Mouse (Mus musculus) heart, embryonic 14.5 days (tissue): ENCODE results near the gene 1110008P14Rik. TPM values are rescaled to one million over a fixed set of nuclear protein-coding genes. Genes with fewer than 3 reads are reported as not detected.
A peak's percentile ranks its signal among the peaks of the same experiment; 100 is the strongest.
"Not testable (repeated sequence)": the region's sequence is repeated elsewhere in the genome, so short reads cannot be mapped to it uniquely, and the experiment has no call there.

Experiments
- ATAC-seq: fragments of 200-750 bp; cut with Nextera tagmentation; 2 replicates; pipeline ENCODE4 v1.8.0; 2017; ENCODE audit warnings: low read depth, moderate TSS enrichment; ENCODE audit not compliant: insufficient number of reproducible peaks, insufficient read depth, low FRiP score
- H3K27ac ChIP-seq, 2 experiments: fragments of 200-500 bp in 1 of 2; fragments of 300-500 bp in 1 of 2; sonication (generic) in 1 of 2; replicated peaks in 1 of 2; 2 replicates each; pipeline ENCODE4 v1.5.1; 2012 to 2014; ENCODE audit warnings: low read depth in 2 of 2, low read length in 2 of 2, control low read depth in 1 of 2, mild to moderate bottlenecking in 1 of 2, mixed read lengths in 1 of 2; ENCODE audit not compliant: control insufficient read depth in 1 of 2, insufficient read depth in 1 of 2
- H3K27me3 ChIP-seq: fragments of 300-500 bp; sonication (generic); 2 replicates; pipeline ENCODE4 v1.6.1; 2014; ENCODE audit warnings: mild to moderate bottlenecking, low read length, control low read depth; ENCODE audit not compliant: control insufficient read depth, insufficient read depth
- H3K36me3 ChIP-seq: fragments of 300-500 bp; sonication (generic); 2 replicates; pipeline ENCODE4 v1.6.1; 2014; ENCODE audit warnings: mild to moderate bottlenecking, control low read depth, low read length, mixed read lengths; ENCODE audit not compliant: control insufficient read depth, insufficient read depth
- H3K4me1 ChIP-seq, 2 experiments: fragments of 200-500 bp in 1 of 2; fragments of 300-500 bp in 1 of 2; sonication (generic) in 1 of 2; 2 replicates each; pipeline ENCODE4 v1.6.1; 2012 to 2014; ENCODE audit warnings: low read length in 2 of 2, control low read depth in 1 of 2, mixed read lengths in 1 of 2; ENCODE audit not compliant: control insufficient read depth in 2 of 2, insufficient read depth in 2 of 2
- H3K4me2 ChIP-seq: fragments of 300-500 bp; sonication (generic); 2 replicates; pipeline ENCODE4 v1.6.1; 2014; ENCODE audit warnings: mild to moderate bottlenecking, low read length
- H3K4me3 ChIP-seq, 2 experiments: fragments of 200-500 bp in 1 of 2; fragments of 300-500 bp in 1 of 2; sonication (generic) in 1 of 2; 2 replicates each; pipeline ENCODE4 v1.5.1; 2012 to 2014; ENCODE audit warnings: low read length in 2 of 2, mild to moderate bottlenecking in 2 of 2, control low read depth in 1 of 2, low read depth in 1 of 2, moderate library complexity in 1 of 2; ENCODE audit not compliant: control insufficient read depth in 1 of 2, insufficient read depth in 1 of 2
- H3K9ac ChIP-seq: fragments of 300-500 bp; sonication (generic); 2 replicates; pipeline ENCODE4 v1.6.1; 2014; ENCODE audit warnings: mild to moderate bottlenecking, low read length
- H3K9me3 ChIP-seq: fragments of 300-500 bp; sonication (generic); 2 replicates; pipeline ENCODE4 v1.6.1; 2016; ENCODE audit warnings: low read length, control low read depth; ENCODE audit not compliant: control insufficient read depth
- WGBS: fragments of 180-500 bp; shearing (Covaris S2); extraction: QIAGEN DNeasy Blood & Tissue Kit; methylation state at CpG from one replicate; pipeline ENCODE4 v1.1.7; 2014; 5-methylcytosine and 5-hydroxymethylcytosine counted together
- polyA plus RNA-seq: library from polyadenylated mRNA; unstranded; fragments of >200 nt; fragmentation: Nextera tagmentation; extraction: Ambion mirVana; gene quantifications from 2 replicates; pipeline ENCODE4 v1.2.1, GENCODE M21; 2014

The 1110008P14Rik gene
- polyA plus RNA-seq, 1 experiment from 2014 or later, result 64.5 TPM

GRCm38 (mm10) chr2:32375317-32375940 is 6.3 kb downstream of the 1110008P14Rik start:
- Histone ChIP-seq H3K27ac (no peak overlapping the region), H3K4me2 (no peak overlapping the region), H3K9me3 (no peaks in the 10 kb centered on the region), H3K36me3 (peaks cover 85% of the 10 kb centered on the region), H3K27me3 (no peaks in the 10 kb centered on the region), H3K4me3 (no peak overlapping the region), H3K9ac (no peak overlapping the region; the same call in 1 of the 2 replicates), H3K4me1 (peaks cover 4 to 13% of the 10 kb centered on the region in 2 experiments)
- 55% methylated on average over 13 of the region's 13 CpGs for WGBS
- no peak for ATAC-seq

GRCm38 (mm10) chr2:32374191-32374590 is 7.5 kb downstream of the 1110008P14Rik start:
- Histone ChIP-seq H3K9me3 (no peaks in the 10 kb centered on the region), H3K27me3 (no peaks in the 10 kb centered on the region), H3K36me3 (peaks cover 93% of the 10 kb centered on the region), H3K9ac (no peak overlapping the region), H3K4me1 (peaks cover 4 to 13% of the 10 kb centered on the region in 2 experiments), H3K4me2 (no peak overlapping the region), H3K27ac (no peak overlapping the region), H3K4me3 (no peak overlapping the region)
- WGBS, result 65% methylated on average over 10 of the region's 10 CpGs
- ATAC-seq, result no peak

- Histone ChIP-seq H3K36me3 (peaks cover 79% of the 10 kb centered on the region), H3K9ac (no peak overlapping the region), H3K9me3 (no peaks in the 10 kb centered on the region), H3K4me3 (no peak overlapping the region), H3K27ac (no peak overlapping the region), H3K4me1 (peaks cover 6 to 9% of the 10 kb centered on the region in 2 experiments), H3K4me2 (no peak overlapping the region), H3K27me3 (no peaks in the 10 kb centered on the region)
- no peak for ATAC-seq
- 92% methylated on average over 5 of the region's 5 CpGs for WGBS
Measured at GRCm38 (mm10) chr2:32367315-32367714, 14.4 kb downstream of the 1110008P14Rik start.

- H3K36me3 ChIP-seq, result peaks cover 47% of the 10 kb centered on the region
- no peaks in the 10 kb centered on the region for H3K9me3 ChIP-seq
- ATAC-seq, result no peak
- H3K4me3 ChIP-seq, result peak overlapping the region; percentile 69 to 80; a peak in 2 of 4 replicates
- H3K27me3 ChIP-seq, result no peaks in the 10 kb centered on the region; the same call in 1 of the 2 replicates
- H3K4me2 ChIP-seq, result peak overlapping the region; percentile 79
- H3K4me1 ChIP-seq, result peaks cover 11 to 21% of the 10 kb centered on the region in 2 experiments
- H3K9ac ChIP-seq, result peak overlapping the region; percentile 78; the same call in 1 of the 2 replicates
- WGBS, result 78% methylated on average over 8 of the region's 8 CpGs
- H3K27ac ChIP-seq, result no peak overlapping the region; a peak in 1 of 4 replicates
Measured at GRCm38 (mm10) chr2:32364121-32364520, 17.6 kb downstream of the 1110008P14Rik start.

- Histone ChIP-seq H3K9ac (peak overlapping the region; percentile 78), H3K4me3 (peak overlapping the region; percentile 69 to 80), H3K36me3 (peaks cover 43% of the 10 kb centered on the region), H3K4me2 (peak overlapping the region; percentile 79), H3K9me3 (no peaks in the 10 kb centered on the region), H3K4me1 (peaks cover 11 to 21% of the 10 kb centered on the region in 2 experiments), H3K27me3 (no peaks in the 10 kb centered on the region; the same call in 1 of the 2 replicates), H3K27ac (peak overlapping the region; percentile 76 to 79)
- 6% methylated on average over 19 of the region's 19 CpGs for WGBS
- no peak for ATAC-seq
Measured at GRCm38 (mm10) chr2:32363376-32364106, 18.2 kb downstream of the 1110008P14Rik start.

GRCm38 (mm10) chr2:32362817-32363340 is 18.9 kb downstream of the 1110008P14Rik start:
- Histone ChIP-seq H3K9ac (peak overlapping the region; percentile 78), H3K36me3 (peaks cover 36% of the 10 kb centered on the region), H3K27me3 (no peaks in the 10 kb centered on the region; the same call in 1 of the 2 replicates), H3K4me3 (peak overlapping the region; percentile 69 to 80), H3K4me1 (peaks cover 11 to 21% of the 10 kb centered on the region in 2 experiments), H3K27ac (peak overlapping the region; percentile 76 to 79), H3K4me2 (peak overlapping the region; percentile 79), H3K9me3 (no peaks in the 10 kb centered on the region)
- under 1% methylated on average over 51 of the region's 53 CpGs for WGBS
- peak; percentile 77 for ATAC-seq

GRCm38 (mm10) chr2:32362274-32362673 is 19.5 kb downstream of the 1110008P14Rik start:
- Histone ChIP-seq H3K27ac (peak overlapping the region in 1 of 2 experiments; percentile 76; a peak in 2 of 4 replicates), H3K4me1 (peaks cover 11 to 21% of the 10 kb centered on the region in 2 experiments), H3K4me2 (peak overlapping the region; percentile 79), H3K36me3 (peaks cover 30% of the 10 kb centered on the region), H3K4me3 (peak overlapping the region; percentile 69 to 80), H3K9ac (peak overlapping the region; percentile 78)
- not testable (repeated sequence) for ATAC-seq, H3K9me3 ChIP-seq, H3K27me3 ChIP-seq
- 39% methylated on average over 5 of the region's 5 CpGs for WGBS
